Mouse (Mus musculus) myocyte (in vitro differentiated cells): Measurements from ENCODE around the gene Tdrd7. TPM values are rescaled to one million over a fixed set of nuclear protein-coding genes. Genes with fewer than 3 reads are reported as not detected.

Experiments
- H3K27me3 ChIP-seq: one replicate; pipeline ENCODE4 v1.6.1; 2011; ENCODE audit not compliant: control insufficient read depth, insufficient read depth, insufficient read length
- H3K36me3 ChIP-seq: one replicate; pipeline ENCODE4 v1.6.1; 2011; ENCODE audit not compliant: control insufficient read depth, insufficient read depth
- H3K4me2 ChIP-seq: one replicate; pipeline ENCODE4 v1.6.1; 2011; ENCODE audit warnings: low read depth, control low read depth
- H3K4me3 ChIP-seq: one replicate; pipeline ENCODE4 v1.5.1; 2011; ENCODE audit warnings: mild to moderate bottlenecking, control low read depth, moderate library complexity
- H3K79me2 ChIP-seq: one replicate; pipeline ENCODE4 v1.6.1; 2011; ENCODE audit not compliant: control insufficient read depth, insufficient read depth
- H3ac ChIP-seq: one replicate; pipeline ENCODE4 v1.6.1; 2011; ENCODE audit not compliant: control insufficient read depth, insufficient read length
- CEBPB ChIP-seq: IDR thresholded peaks from 2 replicates; pipeline ENCODE4 v1.6.1; 2011; ENCODE audit warnings: mild to moderate bottlenecking, moderate library complexity; ENCODE audit not compliant: poor library complexity, insufficient read depth, severe bottlenecking
- E2F4 ChIP-seq: IDR thresholded peaks from one replicate; pipeline ENCODE4 v1.6.1; 2011; ENCODE audit warnings: mild to moderate bottlenecking, control low read depth, moderate library complexity; ENCODE audit not compliant: insufficient read depth
- MAX ChIP-seq: IDR thresholded peaks from one replicate; pipeline ENCODE4 v1.6.1; 2011; ENCODE audit warnings: low read depth, mild to moderate bottlenecking, control low read depth
- MYOD1 ChIP-seq, 3 experiments: IDR thresholded peaks; one replicate each; pipeline ENCODE4 v1.6.1; 2011; ENCODE audit warnings: control low read depth in 2 of 3, low read depth in 2 of 3, mild to moderate bottlenecking in 2 of 3, moderate library complexity in 1 of 3; ENCODE audit not compliant: insufficient read length in 2 of 3, control insufficient read depth in 1 of 3
- MYOG ChIP-seq, 3 experiments: IDR thresholded peaks; one replicate each; pipeline ENCODE4 v1.6.1; 2011; ENCODE audit warnings: control low read depth in 2 of 3, low read depth in 2 of 3, mild to moderate bottlenecking in 2 of 3; ENCODE audit not compliant: insufficient read length in 2 of 3, control insufficient read depth in 1 of 3, insufficient read depth in 1 of 3
- POLR2A ChIP-seq: IDR thresholded peaks from one replicate; pipeline ENCODE4 v1.6.1; 2011; ENCODE audit warnings: low read depth, mild to moderate bottlenecking, control low read depth, moderate library complexity; ENCODE audit not compliant: insufficient read length
- POLR2AphosphoS2 ChIP-seq: IDR thresholded peaks from one replicate; pipeline ENCODE4 v1.6.1; 2011; ENCODE audit warnings: low read depth, control low read depth; ENCODE audit not compliant: insufficient read length
- REST ChIP-seq: IDR thresholded peaks from one replicate; pipeline ENCODE4 v1.6.1; 2011; ENCODE audit warnings: mild to moderate bottlenecking, control low read depth, moderate library complexity; ENCODE audit not compliant: insufficient read depth, insufficient read length
- SRF ChIP-seq: IDR thresholded peaks from one replicate; pipeline ENCODE4 v1.6.1; 2011; ENCODE audit warnings: low read depth; ENCODE audit not compliant: control insufficient read depth, insufficient read length
- TCF12 ChIP-seq: IDR thresholded peaks from one replicate; pipeline ENCODE4 v1.6.1; 2011; ENCODE audit warnings: mild to moderate bottlenecking, control low read depth; ENCODE audit not compliant: poor library complexity, insufficient read depth, severe bottlenecking
- TCF3 ChIP-seq: IDR thresholded peaks from one replicate; pipeline ENCODE4 v1.6.1; 2011; ENCODE audit warnings: low read depth, control low read depth; ENCODE audit not compliant: insufficient read length
- USF1 ChIP-seq: IDR thresholded peaks from one replicate; pipeline ENCODE4 v1.6.1; 2011; ENCODE audit warnings: low read depth, mild to moderate bottlenecking, control low read depth, moderate library complexity
- polyA plus RNA-seq: library from polyadenylated mRNA; unstranded; fragments of >200 nt; fragmentation: generic; extraction: Trizol; gene quantifications from one replicate; pipeline ENCODE4 v1.2.1, GENCODE M21; 2012; ENCODE audit warnings: missing spikeins

The Tdrd7 gene
- polyA plus RNA-seq, 1 experiment = 12.0 TPM

GRCm38 (mm10) chr4:45941628-45942044 lies 23.5 kb upstream of the Tdrd7 start:
- Histone ChIP-seq H3K27me3 (no peaks in the 10 kb centered on the region), H3ac (no peak overlapping the region), H3K4me3 (no peak overlapping the region), H3K4me2 (peak overlapping the region; percentile 47), H3K79me2 (no peaks in the 10 kb centered on the region), H3K36me3 (no peaks in the 10 kb centered on the region)
- TF ChIP-seq MYOG (IDR thresholded peaks at IDR 0.05; ENCODE audit: control insufficient read depth in 1 of 3, insufficient read depth in 1 of 3, insufficient read length in 2 of 3, low read depth in 2 of 3) (no peak), TCF12 (no peak), POLR2AphosphoS2 (no peak), USF1 (no peak), TCF3 (no peak), E2F4 (no peak), MYOD1 (IDR thresholded peaks at IDR 0.05; ENCODE audit: control insufficient read depth in 1 of 3, insufficient read length in 2 of 3, low read depth in 2 of 3) (no peak), MAX (no peak), REST (no peak), SRF (no peak), POLR2A (no peak), CEBPB (no peak)

GRCm38 (mm10) chr4:45947729-45948128 lies 17.4 kb upstream of the Tdrd7 start:
- no peak overlapping the region for H3ac ChIP-seq
- no peaks in the 10 kb centered on the region for H3K36me3 ChIP-seq
- no peaks in the 10 kb centered on the region for H3K79me2 ChIP-seq
- TF ChIP-seq MYOD1 (IDR thresholded peaks at IDR 0.05; ENCODE audit: control insufficient read depth in 1 of 3, insufficient read length in 2 of 3, low read depth in 2 of 3) = no peak
- no peak for TF ChIP-seq POLR2AphosphoS2
- TF ChIP-seq USF1 = no peak
- TF ChIP-seq REST = no peak
- TF ChIP-seq MAX = no peak
- no peak for TF ChIP-seq TCF3
- no peak for TF ChIP-seq SRF
- TF ChIP-seq POLR2A = no peak
- no peak for TF ChIP-seq MYOG (IDR thresholded peaks at IDR 0.05; ENCODE audit: control insufficient read depth in 1 of 3, insufficient read depth in 1 of 3, insufficient read length in 2 of 3, low read depth in 2 of 3)
- no peak for TF ChIP-seq TCF12
- no peak overlapping the region for H3K4me3 ChIP-seq
- H3K27me3 ChIP-seq = no peaks in the 10 kb centered on the region
- no peak overlapping the region for H3K4me2 ChIP-seq

GRCm38 (mm10) chr4:45949109-45949848 lies 15.9 kb upstream of the Tdrd7 start:
- TF ChIP-seq E2F4 = no peak
- no peak for TF ChIP-seq MYOD1 (IDR thresholded peaks at IDR 0.05; ENCODE audit: control insufficient read depth in 1 of 3, insufficient read length in 2 of 3, low read depth in 2 of 3)
- TF ChIP-seq CEBPB = no peak
- TF ChIP-seq POLR2A = no peak
- TF ChIP-seq MYOG (IDR thresholded peaks at IDR 0.05; ENCODE audit: control insufficient read depth in 1 of 3, insufficient read depth in 1 of 3, insufficient read length in 2 of 3, low read depth in 2 of 3) = no peak
- TF ChIP-seq TCF12 = no peak
- no peak for TF ChIP-seq MAX
- no peak for TF ChIP-seq POLR2AphosphoS2
- TF ChIP-seq USF1 = no peak
- TF ChIP-seq TCF3 = no peak
- TF ChIP-seq SRF = no peak
- TF ChIP-seq REST = no peak
- H3K4me2 ChIP-seq = no peak overlapping the region
- no peaks in the 10 kb centered on the region for H3K27me3 ChIP-seq
- H3ac ChIP-seq = no peak overlapping the region
- H3K36me3 ChIP-seq = no peaks in the 10 kb centered on the region
- no peaks in the 10 kb centered on the region for H3K79me2 ChIP-seq
- H3K4me3 ChIP-seq = no peak overlapping the region

GRCm38 (mm10) chr4:45951830-45952229 lies 13.3 kb upstream of the Tdrd7 start:
- no peaks in the 10 kb centered on the region for H3K36me3 ChIP-seq
- no peak overlapping the region for H3ac ChIP-seq

More at GRCm38 (mm10) chr4:45951830-45952229, 13.3 kb upstream of the Tdrd7 start:
- no peak for TF ChIP-seq REST
- TF ChIP-seq E2F4 = no peak
- no peak for TF ChIP-seq MYOG (IDR thresholded peaks at IDR 0.05; ENCODE audit: control insufficient read depth in 1 of 3, insufficient read depth in 1 of 3, insufficient read length in 2 of 3, low read depth in 2 of 3)
- TF ChIP-seq CEBPB = no peak
- TF ChIP-seq TCF12 = no peak
- TF ChIP-seq TCF3 = no peak
- no peak for TF ChIP-seq MYOD1 (IDR thresholded peaks at IDR 0.05; ENCODE audit: control insufficient read depth in 1 of 3, insufficient read length in 2 of 3, low read depth in 2 of 3)
- TF ChIP-seq POLR2A = no peak
- TF ChIP-seq MAX = no peak
- TF ChIP-seq POLR2AphosphoS2 = no peak
- TF ChIP-seq SRF = no peak
- H3K4me3 ChIP-seq = no peak overlapping the region
- H3K4me2 ChIP-seq = no peak overlapping the region
- no peaks in the 10 kb centered on the region for H3K27me3 ChIP-seq
- H3K79me2 ChIP-seq = no peaks in the 10 kb centered on the region
